Mouse (Mus musculus): ENCODE measurements around the gene Sbds. TPM values are rescaled to one million over a fixed set of nuclear protein-coding genes. Genes with fewer than 3 reads are reported as not detected.

Sbds gene
- polyA plus RNA-seq, 1 experiment = 47.2 TPM

GRCm38 (mm10) chr5:130217406-130217805, 37.9 kb downstream of the Sbds start:
- H3K79me2 ChIP-seq (ENCODE audit: control insufficient read depth, insufficient read depth) = peaks cover under 1% of the 10 kb centered on the region
- no peaks in the 10 kb centered on the region for H3K27me3 ChIP-seq (ENCODE audit: control insufficient read depth, insufficient read depth, insufficient read length)
- TF ChIP-seq SRF (IDR thresholded peaks at IDR 0.05; ENCODE audit: control insufficient read depth, insufficient read length, low read depth) = no peak
- no peak for TF ChIP-seq TCF12 (IDR thresholded peaks at IDR 0.05; ENCODE audit: insufficient read depth, poor library complexity, severe bottlenecking)
- no peak for TF ChIP-seq CEBPB (IDR thresholded peaks at IDR 0.05; ENCODE audit: insufficient read depth, poor library complexity, severe bottlenecking)
- no peak for TF ChIP-seq TCF3 (IDR thresholded peaks at IDR 0.05; ENCODE audit: insufficient read length, low read depth)
- no peak for TF ChIP-seq MAX (IDR thresholded peaks at IDR 0.05; ENCODE audit: low read depth)
- no peak for TF ChIP-seq USF1 (IDR thresholded peaks at IDR 0.05; ENCODE audit: low read depth)
- TF ChIP-seq POLR2AphosphoS2 (IDR thresholded peaks at IDR 0.05; ENCODE audit: insufficient read length, low read depth) = no peak
- TF ChIP-seq POLR2A (IDR thresholded peaks at IDR 0.05; ENCODE audit: insufficient read length, low read depth) = no peak
- no peak for TF ChIP-seq REST (IDR thresholded peaks at IDR 0.05; ENCODE audit: insufficient read depth, insufficient read length)
- no peak for TF ChIP-seq MYOG (IDR thresholded peaks at IDR 0.05; ENCODE audit: control insufficient read depth in 1 of 3, insufficient read depth in 1 of 3, insufficient read length in 2 of 3, low read depth in 2 of 3)
- no peak for TF ChIP-seq MYOD1 (IDR thresholded peaks at IDR 0.05; ENCODE audit: control insufficient read depth in 1 of 3, insufficient read length in 2 of 3, low read depth in 2 of 3)
- TF ChIP-seq E2F4 (IDR thresholded peaks at IDR 0.05; ENCODE audit: insufficient read depth) = no peak
- no peak overlapping the region for H3K4me3 ChIP-seq
- no peak overlapping the region for H3K4me2 ChIP-seq (ENCODE audit: low read depth)
- H3ac ChIP-seq (ENCODE audit: control insufficient read depth, insufficient read length) = no peak overlapping the region
- peaks cover 15% of the 10 kb centered on the region for H3K36me3 ChIP-seq (ENCODE audit: control insufficient read depth, insufficient read depth)

GRCm38 (mm10) chr5:130216781-130217180, 38.5 kb downstream of the Sbds start, which contains the start of gene Tmem248:
TSS of gene Tmem248 (plus strand) at chr5:130217081.
- H3K4me3 ChIP-seq = no peak within 1 kb of the TSS
- H3K4me2 ChIP-seq (ENCODE audit: low read depth) = no peak within 1 kb of the TSS
- TF ChIP-seq SRF (IDR thresholded peaks at IDR 0.05; ENCODE audit: control insufficient read depth, insufficient read length, low read depth) = no peak
- peak; percentile 22 for TF ChIP-seq POLR2AphosphoS2 (IDR thresholded peaks at IDR 0.05; ENCODE audit: insufficient read length, low read depth)
- no peaks in the 10 kb centered on the region for H3K27me3 ChIP-seq (ENCODE audit: control insufficient read depth, insufficient read depth, insufficient read length)
- no peaks in the 10 kb centered on the region for H3K79me2 ChIP-seq (ENCODE audit: control insufficient read depth, insufficient read depth)
- H3K36me3 ChIP-seq (ENCODE audit: control insufficient read depth, insufficient read depth) = peaks cover 20% of the 10 kb centered on the region
- no peak within 1 kb of the TSS for H3ac ChIP-seq (ENCODE audit: control insufficient read depth, insufficient read length)

GRCm38 (mm10) chr5:130212956-130213355, 42.4 kb downstream of the Sbds start:
- Histone ChIP-seq H3K27me3 (ENCODE audit: control insufficient read depth, insufficient read depth, insufficient read length) (no peaks in the 10 kb centered on the region), H3ac (ENCODE audit: control insufficient read depth, insufficient read length) (no peak overlapping the region), H3K4me3 (no peak overlapping the region), H3K4me2 (ENCODE audit: low read depth) (no peak overlapping the region), H3K36me3 (ENCODE audit: control insufficient read depth, insufficient read depth) (peaks cover 53% of the 10 kb centered on the region), H3K79me2 (ENCODE audit: control insufficient read depth, insufficient read depth) (no peaks in the 10 kb centered on the region)
- TF ChIP-seq MYOG (IDR thresholded peaks at IDR 0.05; ENCODE audit: control insufficient read depth in 1 of 3, insufficient read depth in 1 of 3, insufficient read length in 2 of 3, low read depth in 2 of 3) = no peak
- no peak for TF ChIP-seq TCF3 (IDR thresholded peaks at IDR 0.05; ENCODE audit: insufficient read length, low read depth)
- no peak for TF ChIP-seq POLR2AphosphoS2 (IDR thresholded peaks at IDR 0.05; ENCODE audit: insufficient read length, low read depth)
- no peak for TF ChIP-seq MYOD1 (IDR thresholded peaks at IDR 0.05; ENCODE audit: control insufficient read depth in 1 of 3, insufficient read length in 2 of 3, low read depth in 2 of 3)
- TF ChIP-seq REST (IDR thresholded peaks at IDR 0.05; ENCODE audit: insufficient read depth, insufficient read length) = no peak
- TF ChIP-seq SRF (IDR thresholded peaks at IDR 0.05; ENCODE audit: control insufficient read depth, insufficient read length, low read depth) = no peak
- no peak for TF ChIP-seq USF1 (IDR thresholded peaks at IDR 0.05; ENCODE audit: low read depth)
- TF ChIP-seq E2F4 (IDR thresholded peaks at IDR 0.05; ENCODE audit: insufficient read depth) = no peak
- no peak for TF ChIP-seq MAX (IDR thresholded peaks at IDR 0.05; ENCODE audit: low read depth)
- no peak for TF ChIP-seq CEBPB (IDR thresholded peaks at IDR 0.05; ENCODE audit: insufficient read depth, poor library complexity, severe bottlenecking)
- TF ChIP-seq POLR2A (IDR thresholded peaks at IDR 0.05; ENCODE audit: insufficient read length, low read depth) = no peak

GRCm38 (mm10) chr5:130207299-130207698, 48.0 kb downstream of the Sbds start:
- no peak overlapping the region for H3ac ChIP-seq (ENCODE audit: control insufficient read depth, insufficient read length)
- H3K27me3 ChIP-seq (ENCODE audit: control insufficient read depth, insufficient read depth, insufficient read length) = no peaks in the 10 kb centered on the region
- no peak for TF ChIP-seq E2F4 (IDR thresholded peaks at IDR 0.05; ENCODE audit: insufficient read depth)
- no peak for TF ChIP-seq MYOG (IDR thresholded peaks at IDR 0.05; ENCODE audit: control insufficient read depth in 1 of 3, insufficient read depth in 1 of 3, insufficient read length in 2 of 3, low read depth in 2 of 3)
- no peak for TF ChIP-seq POLR2AphosphoS2 (IDR thresholded peaks at IDR 0.05; ENCODE audit: insufficient read length, low read depth)
- no peak for TF ChIP-seq CEBPB (IDR thresholded peaks at IDR 0.05; ENCODE audit: insufficient read depth, poor library complexity, severe bottlenecking)
- TF ChIP-seq POLR2A (IDR thresholded peaks at IDR 0.05; ENCODE audit: insufficient read length, low read depth) = no peak
- TF ChIP-seq MAX (IDR thresholded peaks at IDR 0.05; ENCODE audit: low read depth) = no peak
- TF ChIP-seq USF1 (IDR thresholded peaks at IDR 0.05; ENCODE audit: low read depth) = no peak
- no peak for TF ChIP-seq REST (IDR thresholded peaks at IDR 0.05; ENCODE audit: insufficient read depth, insufficient read length)
- TF ChIP-seq TCF12 (IDR thresholded peaks at IDR 0.05; ENCODE audit: insufficient read depth, poor library complexity, severe bottlenecking) = no peak
- no peak for TF ChIP-seq SRF (IDR thresholded peaks at IDR 0.05; ENCODE audit: control insufficient read depth, insufficient read length, low read depth)
- no peak for TF ChIP-seq MYOD1 (IDR thresholded peaks at IDR 0.05; ENCODE audit: control insufficient read depth in 1 of 3, insufficient read length in 2 of 3, low read depth in 2 of 3)
- TF ChIP-seq TCF3 (IDR thresholded peaks at IDR 0.05; ENCODE audit: insufficient read length, low read depth) = no peak
- H3K36me3 ChIP-seq (ENCODE audit: control insufficient read depth, insufficient read depth) = peaks cover 49% of the 10 kb centered on the region
- no peaks in the 10 kb centered on the region for H3K79me2 ChIP-seq (ENCODE audit: control insufficient read depth, insufficient read depth)
- no peak overlapping the region for H3K4me2 ChIP-seq (ENCODE audit: low read depth)
- H3K4me3 ChIP-seq = no peak overlapping the region

GRCm38 (mm10) chr5:130205441-130206023, 49.8 kb downstream of the Sbds start:
- no peak for TF ChIP-seq USF1 (IDR thresholded peaks at IDR 0.05; ENCODE audit: low read depth)
- no peak for TF ChIP-seq E2F4 (IDR thresholded peaks at IDR 0.05; ENCODE audit: insufficient read depth)
- TF ChIP-seq CEBPB (IDR thresholded peaks at IDR 0.05; ENCODE audit: insufficient read depth, poor library complexity, severe bottlenecking) = no peak
- TF ChIP-seq POLR2A (IDR thresholded peaks at IDR 0.05; ENCODE audit: insufficient read length, low read depth) = no peak
- TF ChIP-seq TCF3 (IDR thresholded peaks at IDR 0.05; ENCODE audit: insufficient read length, low read depth) = no peak
- no peak for TF ChIP-seq TCF12 (IDR thresholded peaks at IDR 0.05; ENCODE audit: insufficient read depth, poor library complexity, severe bottlenecking)
- TF ChIP-seq REST (IDR thresholded peaks at IDR 0.05; ENCODE audit: insufficient read depth, insufficient read length) = no peak
- H3K27me3 ChIP-seq (ENCODE audit: control insufficient read depth, insufficient read depth, insufficient read length) = no peaks in the 10 kb centered on the region
- no peaks in the 10 kb centered on the region for H3K79me2 ChIP-seq (ENCODE audit: control insufficient read depth, insufficient read depth)
- H3K4me2 ChIP-seq (ENCODE audit: low read depth) = no peak overlapping the region
- peaks cover 39% of the 10 kb centered on the region for H3K36me3 ChIP-seq (ENCODE audit: control insufficient read depth, insufficient read depth)
- H3ac ChIP-seq (ENCODE audit: control insufficient read depth, insufficient read length) = no peak overlapping the region
- H3K4me3 ChIP-seq = no peak overlapping the region

All from myocyte (in vitro differentiated cells).